Mouse (Mus musculus) cerebellum, postnatal 10 days (tissue): ENCODE measurements around the gene Mast1.
"Not testable (repeated sequence)": the region's sequence is repeated elsewhere in the genome, so short reads cannot be mapped to it uniquely, and the experiment has no call there.

ENCODE experiments used
- DNase-seq, 2 experiments: peaks; one replicate each; pipeline ENCODE4 v3.0.0; 2021; ENCODE audit warnings: mixed read lengths in 2 of 2

Mast1 gene

DNA sequence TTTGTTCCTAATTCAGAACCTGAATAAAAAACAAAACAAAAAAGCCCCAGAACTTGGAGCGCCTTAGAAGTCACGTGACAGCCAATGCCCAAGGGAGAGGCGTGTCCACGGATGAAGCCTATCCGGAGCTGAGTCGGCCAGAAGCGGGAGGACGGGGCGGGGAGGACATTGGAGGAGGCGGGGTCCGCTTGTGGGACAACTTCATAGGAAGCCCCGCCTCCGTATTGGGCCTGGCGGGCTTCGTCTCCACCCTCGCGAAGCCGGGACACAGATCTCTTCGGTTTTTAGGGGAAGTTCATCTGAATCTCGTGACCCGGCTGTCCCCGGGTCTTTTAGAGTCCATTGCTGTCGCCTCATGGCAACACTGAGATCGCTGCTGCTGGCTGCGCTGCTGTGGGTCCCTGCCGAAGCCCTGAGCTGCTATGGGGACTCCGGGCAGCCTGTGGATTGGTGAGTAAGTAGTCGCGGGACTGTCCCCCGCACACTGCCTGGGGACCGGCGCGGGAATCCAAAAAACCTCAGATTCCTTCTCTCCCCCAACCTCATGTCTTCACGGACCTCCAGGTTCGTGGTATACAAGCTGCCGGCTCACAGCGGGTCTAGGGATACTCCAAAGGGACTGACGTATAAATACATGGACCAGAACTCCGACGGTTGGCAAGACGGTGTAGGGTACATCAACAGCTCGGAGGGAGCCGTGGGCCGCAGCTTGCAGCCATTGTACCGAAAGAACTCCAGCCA lies 28.6 kb downstream of the Mast1 start, which contains the start of gene Dnase2a:
Gene Dnase2a (plus strand): TSS at position 140 of the 741 bp plus-strand sequence.
- peak; percentile 91 to 94 for DNase-seq

DNA sequence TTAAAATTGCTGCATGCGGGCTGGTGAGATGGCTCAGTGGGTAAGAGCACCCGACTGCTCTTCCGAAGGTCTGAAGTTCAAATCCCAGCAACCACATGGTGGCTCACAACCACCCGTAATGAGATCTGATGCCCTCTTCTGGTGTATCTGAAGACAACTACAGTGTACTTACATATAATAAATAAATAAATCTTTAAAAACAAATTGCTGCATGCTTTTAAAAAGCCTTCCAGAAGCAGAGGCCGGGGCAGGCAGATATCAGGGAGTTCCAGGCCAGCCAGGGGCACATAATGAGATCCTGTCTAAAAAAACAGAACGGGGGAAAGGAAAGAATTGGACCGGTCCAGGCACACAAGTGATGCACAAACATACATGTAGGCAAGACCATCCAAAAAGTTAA lies 29.2 kb downstream of the Mast1 start:
- not testable (repeated sequence) for DNase-seq

- no peak for DNase-seq
Observed at GRCm38 (mm10) chr8:84907493-84907892, 29.7 kb downstream of the Mast1 start.

DNA sequence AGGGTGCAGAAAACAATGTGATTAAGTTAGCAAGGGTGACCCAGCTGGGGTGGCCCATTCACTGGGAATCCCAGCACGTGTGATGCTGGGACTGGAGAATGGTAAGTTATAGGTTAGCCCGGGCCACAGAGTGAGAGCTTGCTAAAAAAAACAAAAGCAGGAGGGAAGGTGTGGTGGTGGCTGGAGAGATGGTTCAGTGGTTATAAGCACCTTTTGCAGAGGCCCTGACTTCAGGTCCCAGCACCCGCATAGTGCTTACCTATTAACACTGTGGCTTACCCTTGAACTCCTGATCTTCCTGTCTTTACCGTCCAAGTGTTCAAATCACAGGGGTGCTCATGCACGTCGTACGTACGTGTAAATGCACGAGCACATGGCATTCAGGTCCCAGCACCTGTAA lies 30.1 kb downstream of the Mast1 start:
- no peak for DNase-seq

DNA sequence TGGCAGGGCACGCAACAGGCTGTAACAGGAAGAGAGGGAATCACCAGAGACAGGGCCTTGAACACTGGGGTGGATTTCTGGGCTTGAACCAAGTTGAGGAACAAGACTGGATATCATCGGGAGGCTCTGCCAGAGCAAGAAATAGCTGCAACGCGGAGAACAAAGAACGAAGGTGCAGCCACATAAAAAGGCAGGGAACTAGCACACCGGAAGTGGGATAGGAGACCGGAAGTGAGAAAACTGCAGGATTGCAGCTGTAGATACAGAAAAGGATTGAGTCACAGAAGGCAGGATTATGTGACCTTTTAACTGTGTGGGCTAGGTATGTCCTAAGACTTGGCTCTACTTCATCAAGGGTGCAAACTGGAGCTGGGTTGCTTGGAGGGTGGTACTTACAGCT lies 32.8 kb downstream of the Mast1 start:
- no peak for DNase-seq

- DNase-seq, result peak; percentile 98 to 99
Observed at GRCm38 (mm10) chr8:84902920-84903661, 34.1 kb downstream of the Mast1 start.

GRCm38 (mm10) chr8:84902367-84902919 lies 34.7 kb downstream of the Mast1 start:
- DNase-seq, result peak in 1 of 2 experiments; percentile 50

DNA sequence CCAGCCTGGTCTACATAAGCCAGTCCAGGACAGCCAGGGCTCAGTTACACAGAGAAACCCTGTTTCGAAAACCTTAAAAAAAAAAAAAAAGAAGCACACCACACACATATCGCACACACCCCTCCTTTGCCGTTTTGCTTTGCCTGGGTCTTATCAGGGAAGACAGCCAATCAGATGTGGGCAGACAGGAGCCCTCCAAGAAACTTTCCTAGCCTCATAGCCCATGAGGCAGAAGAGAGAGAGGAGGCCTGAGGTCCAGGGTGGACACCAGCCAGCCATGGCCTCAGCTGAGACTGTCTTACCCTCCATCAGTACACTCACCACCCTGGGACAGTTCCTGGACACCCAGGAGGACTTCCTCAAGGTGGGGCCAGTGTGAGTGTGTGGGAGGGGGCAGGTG lies 35.4 kb downstream of the Mast1 start, which contains the start of gene Klf1:
Gene Klf1 (plus strand): TSS at position 177 of the 400 bp plus-strand sequence.
- DNase-seq, result no peak

DNA sequence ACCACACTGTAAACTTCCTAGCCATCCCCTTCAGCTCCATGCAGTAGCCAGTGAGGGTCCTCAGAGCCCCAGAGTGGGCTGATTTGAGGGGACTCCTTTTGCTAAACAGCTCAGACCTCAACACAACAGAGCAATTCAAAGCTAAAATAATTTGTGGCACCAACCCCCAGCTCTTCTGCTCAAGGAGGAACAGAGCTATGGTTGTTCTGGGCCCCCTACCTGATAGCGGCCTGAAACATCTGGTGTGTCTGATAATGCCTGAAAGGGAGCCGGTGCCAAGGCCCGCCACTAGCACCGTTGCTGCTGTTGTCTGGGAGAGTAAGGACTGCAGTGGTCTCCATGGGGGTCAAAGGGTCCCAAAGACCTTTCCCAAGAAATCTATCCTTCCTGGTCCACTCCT lies 36.1 kb downstream of the Mast1 start:
- DNase-seq, result no peak

- DNase-seq, result peak in 1 of 2 experiments; percentile 42
Observed at GRCm38 (mm10) chr8:84895963-84896362, 41.2 kb downstream of the Mast1 start.

DNA sequence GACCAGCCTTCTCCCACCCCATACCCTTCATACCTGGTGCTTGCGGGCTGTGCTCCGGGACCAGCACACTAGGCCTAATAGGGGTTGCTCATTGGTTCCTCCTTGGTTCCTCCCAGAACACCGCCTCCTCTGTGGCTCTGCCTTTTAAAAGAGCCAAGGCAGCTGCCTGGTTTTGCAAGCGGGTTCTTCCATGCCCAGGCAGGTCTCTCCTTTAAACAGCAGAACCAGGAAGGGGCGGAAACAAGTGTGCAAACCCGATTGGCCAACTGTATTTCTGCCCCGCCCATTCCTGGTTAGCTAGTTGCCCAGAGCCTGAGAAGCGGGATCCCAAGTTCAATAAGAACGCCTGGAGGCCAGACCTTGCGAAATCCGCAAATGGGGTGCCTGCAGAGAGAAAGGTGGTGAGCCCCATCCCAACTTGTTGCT lies 43.4 kb downstream of the Mast1 start, which contains the start of gene Gcdh:
Gene Gcdh (minus strand): TSS at position 213 of the 426 bp plus-strand sequence.
- DNase-seq, result peak; percentile 92 to 94

GRCm38 (mm10) chr8:84892993-84893708 lies 44.0 kb downstream of the Mast1 start:
- peak in 1 of 2 experiments; percentile 13 for DNase-seq

GRCm38 (mm10) chr8:84889141-84889540 lies 48.0 kb downstream of the Mast1 start:
- DNase-seq, result no peak

DNA sequence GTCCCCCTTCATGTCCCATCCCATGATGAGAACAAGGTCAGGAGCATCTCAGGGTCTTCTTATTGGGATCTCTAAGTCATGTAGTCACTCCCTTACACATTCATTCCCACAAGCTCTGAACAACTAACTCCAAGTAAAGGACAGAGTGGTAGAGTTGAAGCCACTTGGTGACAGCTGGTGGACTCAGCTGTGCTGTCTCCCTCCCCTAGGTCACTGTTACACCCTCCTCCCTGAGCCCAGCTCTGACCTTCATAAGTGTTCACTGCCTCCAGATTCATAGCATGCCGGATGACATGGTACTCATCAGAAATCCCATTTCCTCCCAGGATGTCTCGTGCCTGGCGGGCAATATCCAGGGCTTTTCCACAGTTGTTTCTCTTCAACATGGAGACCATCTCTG lies 48.9 kb downstream of the Mast1 start:
- no peak for DNase-seq

GRCm38 (mm10) chr8:84884728-84885127 lies 52.4 kb downstream of the Mast1 start:
- no peak for DNase-seq

GRCm38 (mm10) chr8:84878915-84879314 lies 58.2 kb downstream of the Mast1 start:
- no peak for DNase-seq

DNA sequence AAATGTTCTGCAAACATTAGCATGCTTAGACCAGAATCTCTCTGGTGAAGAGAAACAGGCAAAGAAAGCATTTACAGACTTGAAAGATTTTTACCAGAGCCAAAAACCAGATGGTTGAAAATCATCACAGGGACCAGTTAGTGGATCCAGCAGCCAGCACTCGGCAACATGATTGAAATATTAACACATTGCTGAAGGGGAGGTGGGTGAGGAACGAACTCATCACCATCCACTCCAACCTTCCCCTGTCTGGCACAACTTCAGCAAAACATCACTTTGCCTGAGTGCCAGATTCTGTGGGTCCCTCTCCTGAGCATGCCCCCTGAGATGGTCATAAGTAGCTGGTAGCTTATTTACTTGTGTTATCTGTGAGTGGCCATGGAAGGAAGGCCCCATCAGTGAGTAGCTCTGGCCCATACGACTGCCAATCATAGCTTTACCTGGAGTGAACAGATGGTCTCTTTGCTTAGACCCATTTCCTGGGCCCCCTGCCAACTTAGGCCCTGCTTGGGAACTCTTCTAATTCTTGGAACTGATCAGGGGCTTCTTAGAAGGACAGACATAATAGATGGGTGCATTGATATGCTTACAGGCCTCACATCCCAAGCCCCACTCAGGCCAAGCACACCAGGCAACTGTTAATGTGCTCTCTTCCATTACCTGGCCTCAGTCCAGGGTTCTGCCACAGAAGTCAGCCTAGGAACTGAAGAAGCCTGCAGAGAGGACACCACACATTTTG lies 59.7 kb downstream of the Mast1 start:
- peak; percentile 95 for DNase-seq

DNA sequence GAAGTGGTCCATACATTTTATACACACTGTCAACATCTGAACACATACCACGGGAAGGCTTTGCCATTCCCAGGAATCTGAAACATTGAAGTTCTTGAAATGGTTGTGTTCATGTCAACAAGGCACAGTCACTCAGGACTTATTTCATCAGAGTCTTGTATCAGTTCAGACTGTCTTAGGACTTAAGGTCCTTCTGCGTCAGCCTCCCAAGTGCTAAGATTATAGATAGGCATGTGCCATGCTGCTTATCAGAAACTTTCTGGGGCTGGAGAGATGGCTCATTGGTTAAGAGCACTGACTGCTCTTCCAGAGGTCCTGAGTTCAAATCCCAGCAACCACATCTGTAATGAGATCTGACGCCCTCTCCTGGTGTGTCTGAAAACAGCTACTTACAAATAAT lies 62.8 kb downstream of the Mast1 start:
- no peak for DNase-seq

- no peak for DNase-seq
Observed at GRCm38 (mm10) chr8:84873016-84873415, 64.1 kb downstream of the Mast1 start.

DNA sequence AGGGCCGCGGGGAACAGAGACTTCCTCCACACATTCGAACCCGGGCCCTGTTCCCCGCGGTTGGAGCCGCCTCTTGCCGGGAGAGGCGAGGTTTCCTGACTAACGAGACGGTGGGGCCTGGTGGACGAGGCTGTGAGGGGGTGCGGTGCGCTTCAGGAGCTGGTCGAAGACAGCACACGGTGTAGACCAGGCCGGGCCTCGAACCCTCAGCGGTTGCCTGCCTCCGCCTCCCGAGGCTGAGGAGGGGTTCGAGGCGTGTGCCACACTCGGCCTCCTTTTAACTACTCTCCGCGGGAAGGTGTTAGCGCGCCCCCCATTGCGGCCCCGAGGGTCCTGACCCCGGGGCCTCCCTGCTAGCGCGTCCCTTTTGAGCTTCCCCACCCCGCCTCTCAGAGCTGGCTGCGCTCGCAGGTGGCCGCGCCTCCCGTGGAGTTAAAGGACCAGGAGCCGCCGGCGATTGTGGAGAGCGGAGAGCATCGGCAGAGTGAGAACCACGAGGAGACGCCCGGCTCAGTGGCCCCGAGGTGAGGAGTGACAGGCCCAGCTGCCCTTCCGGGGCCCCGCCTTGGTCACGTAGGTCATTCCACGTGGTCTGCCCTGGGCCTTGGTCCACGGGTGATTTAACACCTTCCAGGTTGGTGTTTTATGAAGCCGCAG lies 64.7 kb downstream of the Mast1 start:
- DNase-seq, result peak; percentile 48
